Mouse (Mus musculus) liver, embryonic 14.5 days (tissue): ENCODE measurements around the gene Cd52. TPM values are rescaled to one million over a fixed set of nuclear protein-coding genes. Genes with fewer than 3 reads are reported as not detected.

Source experiments
- ATAC-seq: fragments of 200-750 bp; cut with Nextera tagmentation; 2 replicates; pipeline ENCODE4 v1.8.0; 2017; ENCODE audit warnings: moderate number of reproducible peaks, mild to moderate bottlenecking, moderate library complexity; ENCODE audit not compliant: insufficient read depth
- DNase-seq, 3 experiments: peaks; one replicate each; pipeline ENCODE4 v3.0.0-alpha.2; 2012 to 2013; ENCODE audit warnings: low read depth in 3 of 3, low spot score in 3 of 3
- H3K27ac ChIP-seq: fragments of 300-500 bp; sonication (generic); 2 replicates; pipeline ENCODE4 v1.5.1; 2014; ENCODE audit warnings: moderate library complexity, mild to moderate bottlenecking, control low read depth, inconsistent platforms
- H3K27me3 ChIP-seq: fragments of 300-500 bp; sonication (generic); 2 replicates; pipeline ENCODE4 v1.6.1; 2014; ENCODE audit warnings: mild to moderate bottlenecking, low read length, moderate library complexity; ENCODE audit not compliant: control insufficient read depth, insufficient read depth
- H3K36me3 ChIP-seq: fragments of 300-500 bp; sonication (generic); replicated peaks from 2 replicates; pipeline ENCODE4 v1.6.1; 2014; ENCODE audit warnings: low read depth; ENCODE audit not compliant: control insufficient read depth, insufficient read depth
- H3K4me1 ChIP-seq, 2 experiments: fragments of 200-500 bp in 1 of 2; fragments of 300-500 bp in 1 of 2; sonication (generic) in 1 of 2; replicated peaks; 2 replicates each; pipeline ENCODE4 v1.6.1; 2012 to 2014; ENCODE audit warnings: antibody characterized with exemption in 1 of 2, inconsistent platforms in 1 of 2, low read length in 1 of 2; ENCODE audit not compliant: control insufficient read depth in 2 of 2, insufficient read depth in 2 of 2
- H3K4me2 ChIP-seq: fragments of 300-500 bp; sonication (generic); 2 replicates; pipeline ENCODE4 v1.6.1; 2014; ENCODE audit warnings: low read depth, mild to moderate bottlenecking, control low read depth, moderate library complexity
- H3K4me3 ChIP-seq, 2 experiments: fragments of 200-500 bp in 1 of 2; fragments of 300-500 bp in 1 of 2; sonication (generic) in 1 of 2; 2 replicates each; pipeline ENCODE4 v1.5.1; 2012 to 2014; ENCODE audit warnings: low read depth in 2 of 2, low read length in 2 of 2, mild to moderate bottlenecking in 2 of 2, control low read depth in 1 of 2, inconsistent platforms in 1 of 2, moderate library complexity in 1 of 2; ENCODE audit not compliant: insufficient read depth in 1 of 2
- H3K9ac ChIP-seq: fragments of 300-500 bp; sonication (generic); replicated peaks from 2 replicates; pipeline ENCODE4 v1.6.1; 2014; ENCODE audit warnings: mild to moderate bottlenecking, control low read depth, moderate library complexity
- H3K9me3 ChIP-seq: fragments of 300-500 bp; sonication (generic); 2 replicates; pipeline ENCODE4 v1.6.1; 2016; ENCODE audit warnings: low read length, mixed read lengths; ENCODE audit not compliant: control insufficient read depth
- CTCF ChIP-seq: IDR thresholded peaks from 2 replicates; pipeline ENCODE4 v1.5.1; 2016; ENCODE audit warnings: antibody characterized with exemption, low read depth, control low read depth
- EP300 ChIP-seq: IDR thresholded peaks from 2 replicates; pipeline ENCODE4 v1.6.1; 2016; ENCODE audit warnings: antibody characterized with exemption, low read depth
- WGBS: fragments of 180-500 bp; shearing (Covaris S2); extraction: QIAGEN DNeasy Blood & Tissue Kit; methylation state at CpG from one replicate; pipeline ENCODE4 v1.1.7; 2014; ENCODE audit not compliant: insufficient replicate concordance; 5-methylcytosine and 5-hydroxymethylcytosine counted together
- polyA plus RNA-seq, 2 experiments: library from polyadenylated mRNA; depleted of rRNA in 1 of 2; stranded (reverse) in 1 of 2; unstranded in 1 of 2; fragments of >200 nt; fragmentation: Nextera tagmentation in 1 of 2; extraction: Ambion mirVana in 1 of 2; gene quantifications; 2 replicates each; pipeline versions ENCODE4 v1.2.1 to v1.2.3; 2012 to 2014

Cd52 gene
- polyA plus RNA-seq, 2 experiments: 17.1 to 36.7 TPM

- no peaks in the 10 kb centered on the region for H3K9me3 ChIP-seq
- H3K27me3 ChIP-seq: no peaks in the 10 kb centered on the region
- H3K36me3 ChIP-seq: no peaks in the 10 kb centered on the region
- TF ChIP-seq CTCF (no peak), EP300 (no peak)
- WGBS: 80% methylated on average over 16 of the region's 16 CpGs
- H3K9ac ChIP-seq: no peak overlapping the region
- H3K4me1 ChIP-seq: peaks cover 4 to 27% of the 10 kb centered on the region in 2 experiments; a peak in 3 of 4 replicates
- ATAC-seq (no peak), DNase-seq (no peak)
- no peak overlapping the region for H3K4me2 ChIP-seq
- H3K4me3 ChIP-seq: no peak overlapping the region
- no peak overlapping the region for H3K27ac ChIP-seq
Observed at GRCm38 (mm10) chr4:134115215-134116144, 20.6 kb upstream of the Cd52 start.

- Histone ChIP-seq H3K27ac (no peak overlapping the region), H3K4me3 (no peak overlapping the region), H3K36me3 (no peaks in the 10 kb centered on the region), H3K4me1 (peaks cover 4 to 28% of the 10 kb centered on the region in 2 experiments; a peak in 3 of 4 replicates), H3K9me3 (no peaks in the 10 kb centered on the region), H3K9ac (no peak overlapping the region), H3K4me2 (no peak overlapping the region), H3K27me3 (no peaks in the 10 kb centered on the region)
- TF ChIP-seq EP300: no peak
- TF ChIP-seq CTCF: no peak
- ATAC-seq: no peak
- WGBS: 81% methylated on average over 4 of the region's 4 CpGs
- no peak for DNase-seq
Observed at GRCm38 (mm10) chr4:134114038-134114437, 19.2 kb upstream of the Cd52 start.

- no peak for ATAC-seq
- no peak overlapping the region for H3K27ac ChIP-seq
- TF ChIP-seq EP300 (no peak), CTCF (no peak)
Observed at GRCm38 (mm10) chr4:134113356-134113994, 18.6 kb upstream of the Cd52 start.

GRCm38 (mm10) chr4:134112403-134112802, 17.5 kb upstream of the Cd52 start:
- no peak for ATAC-seq

More at GRCm38 (mm10) chr4:134113356-134113994, 18.6 kb upstream of the Cd52 start:
- Histone ChIP-seq H3K27me3 (no peaks in the 10 kb centered on the region), H3K9ac (no peak overlapping the region), H3K36me3 (no peaks in the 10 kb centered on the region), H3K4me1 (peaks cover 4 to 28% of the 10 kb centered on the region in 2 experiments; a peak in 3 of 4 replicates), H3K4me2 (no peak overlapping the region), H3K9me3 (no peaks in the 10 kb centered on the region), H3K4me3 (no peak overlapping the region)
- no peak for DNase-seq
- WGBS: 45% methylated on average over 10 of the region's 10 CpGs

GRCm38 (mm10) chr4:134110653-134111052, 15.8 kb upstream of the Cd52 start:
- peaks cover 4 to 39% of the 10 kb centered on the region in 2 experiments; a peak in 3 of 4 replicates for H3K4me1 ChIP-seq

More at GRCm38 (mm10) chr4:134112403-134112802, 17.5 kb upstream of the Cd52 start:
- no peaks in the 10 kb centered on the region for H3K36me3 ChIP-seq
- 71% methylated on average over 6 of the region's 6 CpGs for WGBS
- no peak overlapping the region for H3K27ac ChIP-seq
- H3K27me3 ChIP-seq: no peaks in the 10 kb centered on the region
- TF ChIP-seq CTCF: no peak
- no peak overlapping the region for H3K4me2 ChIP-seq
- H3K9ac ChIP-seq: no peak overlapping the region
- peaks cover 4 to 30% of the 10 kb centered on the region in 2 experiments; a peak in 3 of 4 replicates for H3K4me1 ChIP-seq
- H3K4me3 ChIP-seq: no peak overlapping the region
- no peak for DNase-seq
- H3K9me3 ChIP-seq: no peaks in the 10 kb centered on the region

More at GRCm38 (mm10) chr4:134110653-134111052, 15.8 kb upstream of the Cd52 start:
- 30% methylated on average over 3 of the region's 3 CpGs for WGBS
- Histone ChIP-seq H3K27ac (no peak overlapping the region), H3K27me3 (no peaks in the 10 kb centered on the region), H3K4me2 (no peak overlapping the region), H3K36me3 (no peaks in the 10 kb centered on the region), H3K9ac (no peak overlapping the region), H3K9me3 (no peaks in the 10 kb centered on the region), H3K4me3 (no peak overlapping the region)
- ATAC-seq: no peak
- DNase-seq: no peak
- TF ChIP-seq CTCF (no peak), EP300 (no peak)
